Mouse (Mus musculus) WW6 (cell line): Measurements from ENCODE around the gene 2310007B03Rik.

Experiments
- DNase-seq: peaks from one replicate; pipeline ENCODE4 v3.0.0-alpha.2; 2013; ENCODE audit warnings: low read depth, low spot score

Gene 2310007B03Rik

GRCm38 (mm10) chr1:93101571-93102061 lies 59.1 kb downstream of the 2310007B03Rik start, which contains the start of gene Kif1a:
Gene Kif1a, minus strand, starts transcription at chr1:93101951.
- DNase-seq: no peak
